Mouse (Mus musculus): ENCODE results near the gene Hmg20b. TPM values are rescaled to one million over a fixed set of nuclear protein-coding genes. Genes with fewer than 3 reads are reported as not detected.
A peak's percentile ranks its signal among the peaks of the same experiment; 100 is the strongest.

Gene Hmg20b
- 122 TPM in 2 replicates for polyA plus RNA-seq (2016; fragmentation: Nextera tagmentation; extraction: Ambion mirVana)

DNA sequence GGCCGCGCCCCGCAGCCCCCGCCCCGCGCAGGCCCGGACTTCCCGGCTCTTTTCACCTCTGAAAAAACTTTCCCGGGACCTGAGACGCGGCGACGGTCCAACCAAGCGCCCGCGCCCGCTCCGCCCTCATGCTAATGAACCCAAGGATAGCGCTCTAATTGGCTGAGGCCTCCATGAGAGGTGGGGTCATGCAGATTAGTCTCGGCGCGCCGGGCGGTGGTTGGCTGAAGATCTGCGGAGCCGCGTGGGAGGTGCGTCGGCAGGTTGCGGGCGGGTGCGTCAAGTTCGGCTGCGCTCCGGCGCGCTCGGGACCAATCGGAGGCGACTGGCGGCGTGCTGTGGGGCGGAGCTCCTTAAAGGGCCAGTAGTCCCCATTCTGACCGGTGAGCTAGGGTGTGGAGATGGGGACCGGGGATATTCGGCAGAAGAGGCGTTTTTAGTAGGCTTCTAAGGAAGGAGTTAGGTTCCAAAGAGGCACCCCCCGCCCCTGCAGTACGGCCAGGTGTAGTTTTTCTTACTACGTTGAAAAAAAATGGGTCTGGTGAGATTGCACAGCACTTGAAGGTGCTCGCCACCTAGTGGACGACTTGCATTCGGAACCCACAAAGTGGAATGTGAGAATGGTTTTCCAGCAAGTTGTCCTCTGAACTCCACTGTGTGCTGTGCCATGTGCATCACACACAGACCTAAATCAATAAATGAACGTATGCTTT lies at the start of gene Hmg20b:
Gene Hmg20b, minus strand, starts transcription at position 130 of the 713 bp plus-strand sequence.
- H3K27ac ChIP-seq = peak within 1 kb of the TSS; percentile 81
- peak; percentile 90 for ATAC-seq (ENCODE audit: insufficient number of reproducible peaks, insufficient read depth, low FRiP score, low TSS enrichment, low read depth)
- H3K27me3 ChIP-seq = peaks cover 23% of the 10 kb centered on the region
- H3K4me3 ChIP-seq (replicated peaks) = peak within 1 kb of the TSS; percentile 94
- peak within 1 kb of the TSS; percentile 91 for H3K9ac ChIP-seq (replicated peaks)
- under 1% methylated on average over 54 of the region's 54 CpGs for WGBS
- H3K4me2 ChIP-seq = peak within 1 kb of the TSS; percentile 92
- peaks cover 47% of the 10 kb centered on the region for H3K4me1 ChIP-seq (replicated peaks)
- H3K36me3 ChIP-seq = peaks cover 25% of the 10 kb centered on the region
- H3K9me3 ChIP-seq = no peaks in the 10 kb centered on the region

DNA sequence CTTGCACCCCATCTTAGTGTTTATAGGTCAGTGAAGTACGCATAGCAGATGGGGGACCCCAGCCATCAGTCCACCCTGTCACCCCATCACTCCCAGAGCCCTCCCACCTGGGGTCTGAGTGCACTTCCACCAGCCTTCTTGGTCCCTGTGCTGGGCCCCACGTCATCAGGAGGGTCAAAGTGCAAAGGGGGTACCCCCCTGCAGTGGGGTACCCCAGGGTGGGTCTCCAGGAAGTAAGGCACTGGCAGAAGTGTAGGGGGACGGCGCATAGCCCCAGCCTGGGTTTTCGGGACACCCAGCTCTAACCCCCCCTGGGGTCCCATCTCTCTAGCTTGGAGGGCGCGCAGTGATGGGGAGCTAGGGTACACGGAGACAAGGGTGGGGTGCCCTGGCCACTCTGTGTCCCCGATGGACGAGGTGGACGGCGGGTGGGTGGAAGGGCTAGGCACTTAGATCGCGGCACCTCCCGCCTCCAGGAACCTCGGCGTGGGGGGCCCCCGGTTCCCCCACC lies 49.6 kb upstream of the Hmg20b start:
- Histone ChIP-seq H3K4me3 (replicated peaks) (no peak overlapping the region), H3K36me3 (peaks cover 42% of the 10 kb centered on the region), H3K4me1 (replicated peaks) (peaks cover 62% of the 10 kb centered on the region), H3K4me2 (peak overlapping the region; percentile 32), H3K9me3 (no peaks in the 10 kb centered on the region), H3K9ac (replicated peaks) (no peak overlapping the region), H3K27ac (no peak overlapping the region), H3K27me3 (peaks cover 24% of the 10 kb centered on the region)
- no peak for ATAC-seq (ENCODE audit: insufficient number of reproducible peaks, insufficient read depth, low FRiP score, low TSS enrichment, low read depth)
- 76% methylated on average over 18 of the region's 18 CpGs for WGBS

DNA sequence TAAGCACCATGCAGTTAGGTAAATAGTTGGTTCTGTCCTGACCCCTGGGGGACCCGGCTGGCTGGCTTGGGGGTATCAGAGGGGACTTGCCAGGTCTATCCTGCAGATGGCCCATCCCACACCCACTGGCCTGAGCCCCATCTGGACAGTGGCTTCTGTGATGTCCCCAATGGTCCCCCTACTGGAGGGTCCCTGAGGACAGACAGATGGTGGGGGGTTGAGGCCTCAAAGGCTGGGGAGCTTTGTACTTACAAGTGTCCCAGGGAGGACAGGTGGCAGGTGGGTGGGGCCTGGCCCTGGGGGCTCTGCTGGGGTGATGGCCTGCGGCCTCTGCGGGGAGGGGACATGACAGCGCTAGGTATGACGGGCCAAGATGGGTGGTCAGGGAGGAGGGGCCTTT lies 49.0 kb upstream of the Hmg20b start:
- Histone ChIP-seq H3K4me3 (replicated peaks) (no peak overlapping the region), H3K36me3 (peaks cover 37% of the 10 kb centered on the region), H3K4me1 (replicated peaks) (peaks cover 57% of the 10 kb centered on the region), H3K4me2 (no peak overlapping the region), H3K9me3 (no peaks in the 10 kb centered on the region), H3K9ac (replicated peaks) (no peak overlapping the region), H3K27me3 (peaks cover 18% of the 10 kb centered on the region), H3K27ac (no peak overlapping the region)
- 58% methylated on average over 5 of the region's 5 CpGs for WGBS
- no peak for ATAC-seq (ENCODE audit: insufficient number of reproducible peaks, insufficient read depth, low FRiP score, low TSS enrichment, low read depth)

DNA sequence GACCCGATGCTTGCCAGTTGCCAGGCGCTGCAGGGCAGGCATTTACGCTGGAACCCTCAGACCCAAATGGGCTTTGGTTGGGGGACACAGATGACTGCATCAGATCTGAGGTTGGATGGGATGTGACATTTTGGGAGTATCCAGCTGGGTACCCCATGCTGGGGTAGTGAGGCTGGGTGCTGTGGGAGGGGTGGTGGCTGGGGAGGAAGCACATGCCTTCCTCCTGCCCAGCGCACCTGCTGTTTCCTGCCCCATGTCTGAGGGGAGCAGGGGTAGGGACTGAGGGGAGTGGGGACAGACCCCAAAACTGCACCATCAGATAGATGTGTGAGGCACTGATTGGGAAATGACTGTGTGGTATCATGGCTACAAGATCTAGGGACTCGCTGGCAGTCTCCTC lies 46.5 kb upstream of the Hmg20b start:
- Histone ChIP-seq H3K9ac (replicated peaks) (no peak overlapping the region; the same call in 1 of the 2 replicates), H3K9me3 (no peaks in the 10 kb centered on the region), H3K4me3 (replicated peaks) (no peak overlapping the region), H3K4me1 (replicated peaks) (peaks cover 46% of the 10 kb centered on the region), H3K36me3 (peaks cover 37% of the 10 kb centered on the region), H3K27ac (0 out of 2 replicates have a peak overlapping the region, but pooled peaks have one; percentile 17), H3K27me3 (peaks cover 13% of the 10 kb centered on the region), H3K4me2 (no peak overlapping the region)
- WGBS = 74% methylated on average over 5 of the region's 5 CpGs
- ATAC-seq (ENCODE audit: insufficient number of reproducible peaks, insufficient read depth, low FRiP score, low TSS enrichment, low read depth) = no peak

DNA sequence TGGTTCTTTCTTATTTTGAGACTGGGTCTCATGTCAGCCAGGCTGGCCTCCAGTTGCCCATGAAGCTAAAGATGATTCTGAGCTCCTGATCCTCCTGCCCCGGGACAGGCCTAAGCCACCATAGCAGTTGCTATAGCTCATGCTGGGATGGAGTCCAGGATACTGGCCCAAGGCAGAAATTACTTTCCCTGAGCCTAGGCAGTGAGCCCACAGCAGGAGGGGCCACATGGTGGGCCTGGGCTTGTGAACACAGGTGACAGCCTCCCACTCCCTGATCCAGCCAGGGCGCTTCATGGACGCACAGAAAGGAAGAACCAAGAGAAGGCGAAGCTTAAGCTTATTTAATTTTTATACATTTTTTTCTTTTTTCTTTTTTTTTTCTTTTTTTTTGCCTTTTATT lies 45.6 kb upstream of the Hmg20b start:
- Histone ChIP-seq H3K27ac (no peak overlapping the region), H3K9ac (replicated peaks) (no peak overlapping the region), H3K9me3 (no peaks in the 10 kb centered on the region), H3K4me1 (replicated peaks) (peaks cover 37% of the 10 kb centered on the region), H3K4me2 (no peak overlapping the region), H3K27me3 (peaks cover 12% of the 10 kb centered on the region), H3K4me3 (replicated peaks) (no peak overlapping the region), H3K36me3 (peaks cover 39% of the 10 kb centered on the region)
- 96% methylated on average over 4 of the region's 4 CpGs for WGBS
- no peak for ATAC-seq (ENCODE audit: insufficient number of reproducible peaks, insufficient read depth, low FRiP score, low TSS enrichment, low read depth)

DNA sequence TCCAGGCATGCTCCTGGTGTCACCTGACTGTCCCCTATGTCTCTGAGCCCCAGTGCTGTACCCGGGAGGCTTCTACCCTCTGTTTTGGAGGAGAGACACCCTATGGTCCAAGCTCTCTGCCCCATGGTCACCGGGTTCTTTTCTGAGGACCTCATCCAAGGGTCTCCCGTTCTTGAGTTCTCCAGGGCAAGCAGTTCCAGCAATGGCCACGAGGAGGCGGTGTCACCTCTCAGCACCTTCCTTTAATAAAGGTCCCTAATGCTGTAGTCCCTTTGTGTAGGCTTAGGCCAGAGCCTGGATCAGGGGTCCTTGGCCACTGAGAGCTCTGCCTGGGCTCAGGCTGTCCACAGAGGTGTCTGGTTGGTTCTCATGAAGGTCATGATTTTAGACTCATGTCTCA lies 44.8 kb upstream of the Hmg20b start:
- no peak overlapping the region for H3K4me2 ChIP-seq
- no peak overlapping the region; the same call in 1 of the 2 replicates for H3K9ac ChIP-seq (replicated peaks)
- H3K4me3 ChIP-seq (replicated peaks) = no peak overlapping the region
- H3K9me3 ChIP-seq = no peaks in the 10 kb centered on the region
- WGBS = 15% methylated on average over 5 of the region's 5 CpGs
- ATAC-seq (ENCODE audit: insufficient number of reproducible peaks, insufficient read depth, low FRiP score, low TSS enrichment, low read depth) = no peak
- H3K4me1 ChIP-seq (replicated peaks) = peaks cover 30% of the 10 kb centered on the region
- peaks cover 5% of the 10 kb centered on the region for H3K27me3 ChIP-seq
- H3K27ac ChIP-seq = no peak overlapping the region
- H3K36me3 ChIP-seq = peaks cover 37% of the 10 kb centered on the region

DNA sequence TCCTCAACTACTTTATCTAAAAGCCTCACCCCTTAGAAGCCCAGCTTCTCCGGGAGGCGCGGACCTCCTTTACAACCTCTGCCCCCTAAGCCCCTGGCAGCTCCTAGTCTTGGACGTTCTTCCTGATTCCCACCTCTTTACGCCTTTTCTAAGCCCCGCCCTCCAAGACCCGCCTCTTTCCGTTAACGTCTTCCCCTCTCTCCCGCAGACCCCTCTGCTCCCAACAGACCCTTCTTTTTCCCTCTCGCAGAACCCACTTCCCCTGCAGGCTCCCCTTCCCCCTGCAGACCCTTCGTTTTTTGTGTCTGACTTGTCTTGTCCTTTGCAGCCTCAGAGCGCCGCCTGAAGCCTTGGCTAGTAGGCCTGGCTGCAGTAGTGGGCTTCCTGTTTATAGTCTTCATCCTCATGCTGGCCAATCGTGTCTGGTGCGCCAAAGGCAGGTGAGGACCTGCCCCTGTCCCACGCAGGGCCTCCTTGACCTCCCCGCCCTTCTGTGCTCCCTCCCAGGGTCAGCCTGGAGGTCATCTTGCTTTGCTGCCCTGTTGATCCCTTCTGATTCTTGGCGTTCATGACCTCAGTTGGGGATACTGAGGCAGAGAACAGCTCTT lies 43.3 kb upstream of the Hmg20b start:
- Histone ChIP-seq H3K27ac (peak overlapping the region; percentile 53), H3K4me1 (replicated peaks) (peaks cover 27% of the 10 kb centered on the region), H3K36me3 (peaks cover 34% of the 10 kb centered on the region), H3K27me3 (no peaks in the 10 kb centered on the region), H3K9ac (replicated peaks) (peak overlapping the region; percentile 56), H3K9me3 (no peaks in the 10 kb centered on the region), H3K4me3 (replicated peaks) (peak overlapping the region; percentile 30), H3K4me2 (peak overlapping the region; percentile 62)
- ATAC-seq (ENCODE audit: insufficient number of reproducible peaks, insufficient read depth, low FRiP score, low TSS enrichment, low read depth) = no peak; the same call in 1 of the 2 replicates
- 5% methylated on average over 19 of the region's 19 CpGs for WGBS

DNA sequence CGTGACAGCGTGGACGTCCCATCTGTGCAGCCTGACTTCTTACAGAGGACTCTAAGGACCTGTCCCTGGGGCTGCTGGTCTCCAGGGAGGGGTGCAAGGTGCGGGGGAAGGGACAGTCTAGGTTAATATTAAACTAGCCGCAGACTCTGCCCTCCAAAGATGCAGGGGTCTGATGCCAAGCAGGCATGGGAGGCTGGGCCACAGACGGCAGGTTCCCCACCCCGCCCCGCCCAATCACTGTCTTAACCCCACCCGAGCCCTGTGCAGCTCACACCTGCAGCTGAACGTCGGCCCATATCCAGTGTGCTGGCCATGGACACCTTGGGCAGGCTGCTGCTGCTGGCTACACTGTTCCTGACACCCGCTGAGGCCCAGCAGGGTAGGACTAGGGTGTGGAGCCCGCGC lies 42.5 kb upstream of the Hmg20b start, which contains the start of gene Smim24:
Gene Smim24, plus strand, starts transcription at position 271 of the 405 bp plus-strand sequence.
- Histone ChIP-seq H3K27ac (peak within 1 kb of the TSS; percentile 53), H3K4me2 (peak within 1 kb of the TSS; percentile 62), H3K27me3 (no peaks in the 10 kb centered on the region), H3K9me3 (no peaks in the 10 kb centered on the region), H3K9ac (replicated peaks) (peak within 1 kb of the TSS; percentile 56), H3K36me3 (peaks cover 34% of the 10 kb centered on the region), H3K4me1 (replicated peaks) (peaks cover 27% of the 10 kb centered on the region), H3K4me3 (replicated peaks) (peak within 1 kb of the TSS; percentile 30)
- 68% methylated on average over 14 of the region's 14 CpGs for WGBS
- ATAC-seq (ENCODE audit: insufficient number of reproducible peaks, insufficient read depth, low FRiP score, low TSS enrichment, low read depth) = no peak

DNA sequence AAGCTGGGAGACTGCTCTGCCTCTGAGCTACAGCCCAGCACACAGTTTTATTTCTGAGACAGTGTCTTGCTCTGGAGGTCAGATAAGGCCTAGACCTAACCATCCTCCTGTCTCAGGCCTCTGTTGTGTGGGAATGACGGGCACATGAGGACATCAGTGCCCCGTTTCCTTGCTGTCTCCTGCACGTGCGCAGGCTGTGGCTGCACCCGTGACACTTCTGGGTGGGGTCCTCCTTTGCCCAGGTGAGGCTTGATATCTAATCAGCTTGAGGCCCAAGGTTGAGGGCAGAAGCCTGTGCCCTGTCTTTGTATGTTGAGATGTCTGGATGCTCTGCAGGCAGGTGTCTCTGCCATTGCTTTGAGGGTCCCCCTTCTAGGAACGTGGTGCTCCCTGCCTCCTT lies 42.0 kb upstream of the Hmg20b start:
- ATAC-seq (ENCODE audit: insufficient number of reproducible peaks, insufficient read depth, low FRiP score, low TSS enrichment, low read depth) = no peak
- H3K4me1 ChIP-seq (replicated peaks) = peaks cover 27% of the 10 kb centered on the region
- no peak overlapping the region for H3K4me3 ChIP-seq (replicated peaks)
- 86% methylated on average over 6 of the region's 6 CpGs for WGBS
- H3K9ac ChIP-seq (replicated peaks) = 0 out of 2 replicates have a peak overlapping the region, but pooled peaks have one; percentile 56
- H3K27me3 ChIP-seq = no peaks in the 10 kb centered on the region
- peaks cover 35% of the 10 kb centered on the region for H3K36me3 ChIP-seq
- H3K4me2 ChIP-seq = no peak overlapping the region
- no peaks in the 10 kb centered on the region for H3K9me3 ChIP-seq
- H3K27ac ChIP-seq = no peak overlapping the region

DNA sequence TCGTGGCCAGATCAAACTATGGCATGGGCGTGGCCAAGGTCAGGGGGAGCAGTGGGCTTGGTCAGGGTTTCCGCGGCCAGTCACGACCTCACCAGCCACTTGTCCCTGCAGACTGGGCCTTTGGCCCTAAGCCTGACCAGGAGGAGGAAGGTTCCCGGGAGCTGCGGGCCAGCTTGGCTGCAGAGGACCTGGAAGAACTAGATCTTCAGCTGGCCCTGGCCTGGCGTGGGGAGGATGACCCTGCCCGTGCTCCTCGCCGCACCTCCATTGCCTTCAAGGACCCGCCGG lies 40.3 kb upstream of the Hmg20b start:
- Histone ChIP-seq H3K27me3 (no peaks in the 10 kb centered on the region), H3K4me1 (replicated peaks) (peaks cover 24% of the 10 kb centered on the region), H3K36me3 (peaks cover 48% of the 10 kb centered on the region), H3K27ac (no peak overlapping the region), H3K9ac (replicated peaks) (no peak overlapping the region), H3K9me3 (no peaks in the 10 kb centered on the region), H3K4me2 (no peak overlapping the region), H3K4me3 (replicated peaks) (no peak overlapping the region)
- 87% methylated on average over 13 of the region's 13 CpGs for WGBS
- no peak for ATAC-seq (ENCODE audit: insufficient number of reproducible peaks, insufficient read depth, low FRiP score, low TSS enrichment, low read depth)

DNA sequence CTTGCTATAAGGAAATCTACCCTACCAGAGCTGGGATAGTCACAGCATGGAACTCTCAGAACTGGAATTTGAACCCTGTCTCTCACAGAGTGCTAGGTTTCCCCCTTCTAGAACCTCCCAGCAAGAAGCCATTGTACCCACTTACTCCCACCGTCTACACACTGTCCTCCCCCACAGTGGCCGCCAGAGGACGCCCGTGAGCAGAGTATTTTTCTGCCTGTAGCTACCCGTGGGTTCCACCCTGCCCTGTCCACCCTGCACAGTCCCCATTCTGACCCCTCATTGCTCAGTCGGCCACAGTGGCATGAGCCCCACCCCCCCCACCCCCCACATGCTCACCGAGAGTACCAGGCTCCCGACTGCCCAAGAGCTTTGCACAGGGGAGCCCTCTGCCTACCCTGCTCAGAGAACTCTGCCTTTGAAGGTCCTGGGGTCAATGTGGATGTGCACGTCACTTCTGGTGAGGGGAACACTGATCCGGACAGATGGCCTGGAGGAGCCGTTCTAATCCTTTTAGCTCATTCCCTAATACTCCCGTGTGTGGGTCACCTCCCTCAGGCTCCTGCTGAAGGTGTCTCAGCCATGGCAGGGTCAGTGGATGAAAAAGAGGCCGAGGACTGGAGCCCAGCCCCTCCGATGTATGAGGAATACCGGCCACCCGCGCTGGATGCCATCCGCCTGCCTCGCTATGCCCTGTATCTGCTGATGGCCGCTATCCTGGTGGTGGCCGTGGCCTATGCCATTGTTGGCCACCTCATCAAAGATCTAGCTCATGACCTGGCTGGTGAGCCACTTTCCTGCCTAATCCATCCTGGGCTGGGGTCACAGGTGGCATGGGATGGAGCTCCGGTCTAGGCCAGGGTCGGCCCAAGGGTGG lies 39.8 kb upstream of the Hmg20b start:
- Histone ChIP-seq H3K36me3 (peaks cover 50% of the 10 kb centered on the region), H3K4me3 (replicated peaks) (no peak overlapping the region), H3K9ac (replicated peaks) (no peak overlapping the region), H3K27ac (no peak overlapping the region), H3K4me2 (no peak overlapping the region), H3K27me3 (no peaks in the 10 kb centered on the region), H3K4me1 (replicated peaks) (peaks cover 30% of the 10 kb centered on the region), H3K9me3 (no peaks in the 10 kb centered on the region)
- no peak for ATAC-seq (ENCODE audit: insufficient number of reproducible peaks, insufficient read depth, low FRiP score, low TSS enrichment, low read depth)
- 63% methylated on average over 23 of the region's 23 CpGs for WGBS
